Mouse (Mus musculus) lung, adult 2 months (tissue): ENCODE results near the gene Sun2.

Experiments
- CTCF ChIP-seq: fragments of 200-500 bp; IDR thresholded peaks from 2 replicates; pipeline ENCODE4 v1.5.1; 2011; ENCODE audit warnings: mild to moderate bottlenecking, low read length, control low read depth; ENCODE audit not compliant: insufficient read depth
- POLR2A ChIP-seq: fragments of 200-500 bp; IDR thresholded peaks from 2 replicates; pipeline ENCODE4 v1.6.1; 2011; ENCODE audit warnings: low read depth, mild to moderate bottlenecking, control low read depth, low read length, borderline replicate concordance; ENCODE audit errors: extremely low read depth

- TF ChIP-seq CTCF: no peak
- TF ChIP-seq POLR2A: no peak
Measured at GRCm38 (mm10) chr15:79692334-79692733, 50.0 kb downstream of the Sun2 start.
